Mouse (Mus musculus) cerebellum, adult 8-10 months (tissue): ENCODE measurements around the gene Mrpl39.

Experiments
- DNase-seq: peaks from one replicate; pipeline ENCODE4 v3.0.0; 2022

The Mrpl39 gene

GRCm38 (mm10) chr16:84735166-84736105 lies at the start of gene Mrpl39:
Gene Mrpl39, minus strand, starts transcription at chr16:84735742.
- DNase-seq, result peak; percentile 99

GRCm38 (mm10) chr16:84784966-84785365 lies 49.4 kb upstream of the Mrpl39 start:
- no peak for DNase-seq

GRCm38 (mm10) chr16:84783279-84783678 lies 47.7 kb upstream of the Mrpl39 start:
- no peak for DNase-seq

- DNase-seq, result no peak
These were observed 44.2 kb upstream of the Mrpl39 start for GRCm38 (mm10) chr16:84779718-84780117.

GRCm38 (mm10) chr16:84778861-84779630 lies 43.5 kb upstream of the Mrpl39 start:
- DNase-seq, result no peak

GRCm38 (mm10) chr16:84778431-84778830 lies 42.9 kb upstream of the Mrpl39 start:
- no peak for DNase-seq

- DNase-seq, result no peak
These were observed 40.7 kb upstream of the Mrpl39 start for GRCm38 (mm10) chr16:84776089-84776784.

- no peak for DNase-seq
These were observed 39.8 kb upstream of the Mrpl39 start for GRCm38 (mm10) chr16:84775356-84775755.

GRCm38 (mm10) chr16:84774761-84775231 lies 39.3 kb upstream of the Mrpl39 start:
- peak; percentile 12 for DNase-seq

- DNase-seq, result peak; percentile 16
These were observed 38.6 kb upstream of the Mrpl39 start, which contains the start of gene Jam2 for GRCm38 (mm10) chr16:84774003-84774703. Gene Jam2, plus strand, starts transcription at chr16:84774123.

- DNase-seq, result no peak
These were observed 37.8 kb upstream of the Mrpl39 start for GRCm38 (mm10) chr16:84773268-84773861.

GRCm38 (mm10) chr16:84772496-84773267 lies 37.1 kb upstream of the Mrpl39 start:
- no peak for DNase-seq

- no peak for DNase-seq
These were observed 35.9 kb upstream of the Mrpl39 start for GRCm38 (mm10) chr16:84771461-84771860.

GRCm38 (mm10) chr16:84770891-84771290 lies 35.3 kb upstream of the Mrpl39 start:
- DNase-seq, result no peak

GRCm38 (mm10) chr16:84769619-84770464 lies 34.3 kb upstream of the Mrpl39 start:
- DNase-seq, result no peak

GRCm38 (mm10) chr16:84769182-84769581 lies 33.6 kb upstream of the Mrpl39 start:
- no peak for DNase-seq

- no peak for DNase-seq
These were observed 32.4 kb upstream of the Mrpl39 start for GRCm38 (mm10) chr16:84767956-84768355.

GRCm38 (mm10) chr16:84745721-84746306 lies 10.3 kb upstream of the Mrpl39 start:
- no peak for DNase-seq

GRCm38 (mm10) chr16:84744703-84745490 lies 9.4 kb upstream of the Mrpl39 start:
- no peak for DNase-seq
